Mouse (Mus musculus): ENCODE data around the gene Rab10.

Rab10 gene

GRCm38 (mm10) chr12:3296056-3296455, 13.7 kb downstream of the Rab10 start:
- DNase-seq (ENCODE audit: extremely low spot score): no peak

GRCm38 (mm10) chr12:3291849-3292248, 17.9 kb downstream of the Rab10 start:
- DNase-seq (ENCODE audit: extremely low spot score): no peak

GRCm38 (mm10) chr12:3291038-3291437, 18.7 kb downstream of the Rab10 start:
- no peak for DNase-seq (ENCODE audit: extremely low spot score)

GRCm38 (mm10) chr12:3288440-3288839, 21.3 kb downstream of the Rab10 start:
- DNase-seq (ENCODE audit: extremely low spot score): no peak

- no peak for DNase-seq (ENCODE audit: extremely low spot score)
Observed at GRCm38 (mm10) chr12:3285919-3286318, 23.9 kb downstream of the Rab10 start.

- DNase-seq (ENCODE audit: extremely low spot score): no peak
Observed at GRCm38 (mm10) chr12:3285377-3285776, 24.4 kb downstream of the Rab10 start.

GRCm38 (mm10) chr12:3284463-3284862, 25.3 kb downstream of the Rab10 start:
- DNase-seq (ENCODE audit: extremely low spot score): no peak

- no peak for DNase-seq (ENCODE audit: extremely low spot score)
Observed at GRCm38 (mm10) chr12:3283829-3284440, 25.8 kb downstream of the Rab10 start.

- DNase-seq (ENCODE audit: extremely low spot score): no peak
Observed at GRCm38 (mm10) chr12:3282954-3283353, 26.8 kb downstream of the Rab10 start.

GRCm38 (mm10) chr12:3282520-3282919, 27.2 kb downstream of the Rab10 start:
- no peak for DNase-seq (ENCODE audit: extremely low spot score)

- DNase-seq (ENCODE audit: extremely low spot score): no peak
Observed at GRCm38 (mm10) chr12:3278880-3279339, 30.9 kb downstream of the Rab10 start.

- no peak for DNase-seq (ENCODE audit: extremely low spot score)
Observed at GRCm38 (mm10) chr12:3270818-3271217, 39.0 kb downstream of the Rab10 start.

- no peak for DNase-seq (ENCODE audit: extremely low spot score)
Observed at GRCm38 (mm10) chr12:3267397-3267796, 42.4 kb downstream of the Rab10 start.

- no peak for DNase-seq (ENCODE audit: extremely low spot score)
Observed at GRCm38 (mm10) chr12:3265188-3265587, 44.6 kb downstream of the Rab10 start.

- DNase-seq (ENCODE audit: extremely low spot score): no peak
Observed at GRCm38 (mm10) chr12:3264449-3264848, 45.3 kb downstream of the Rab10 start.

GRCm38 (mm10) chr12:3261596-3261995, 48.2 kb downstream of the Rab10 start:
- no peak for DNase-seq (ENCODE audit: extremely low spot score)

- no peak for DNase-seq (ENCODE audit: extremely low spot score)
Observed at GRCm38 (mm10) chr12:3255966-3256365, 53.8 kb downstream of the Rab10 start.

GRCm38 (mm10) chr12:3255435-3255834, 54.3 kb downstream of the Rab10 start:
- DNase-seq (ENCODE audit: extremely low spot score): no peak

GRCm38 (mm10) chr12:3253591-3253990, 56.2 kb downstream of the Rab10 start:
- no peak for DNase-seq (ENCODE audit: extremely low spot score)

- DNase-seq (ENCODE audit: extremely low spot score): no peak
Observed at GRCm38 (mm10) chr12:3246091-3246490, 63.7 kb downstream of the Rab10 start.

GRCm38 (mm10) chr12:3239544-3239943, 70.2 kb downstream of the Rab10 start:
- no peak for DNase-seq (ENCODE audit: extremely low spot score)

- DNase-seq (ENCODE audit: extremely low spot score): no peak
Observed at GRCm38 (mm10) chr12:3238361-3239051, 71.3 kb downstream of the Rab10 start.

- no peak for DNase-seq (ENCODE audit: extremely low spot score)
Observed at GRCm38 (mm10) chr12:3237799-3238198, 72.0 kb downstream of the Rab10 start.

Data from embryo, embryonic 9.5 days (tissue).